Mouse (Mus musculus) heart, embryonic 11.5 days (tissue): ENCODE measurements around the gene Dus2. TPM values are rescaled to one million over a fixed set of nuclear protein-coding genes. Genes with fewer than 3 reads are reported as not detected.

ENCODE experiments used
- ATAC-seq: fragments of 200-750 bp; cut with Nextera tagmentation; replicated peaks from 2 replicates; pipeline ENCODE4 v1.8.0; 2017; ENCODE audit warnings: moderate library complexity; ENCODE audit not compliant: insufficient number of reproducible peaks, low FRiP score, low TSS enrichment
- H3K27ac ChIP-seq: fragments of 300-500 bp; sonication (generic); 2 replicates; pipeline ENCODE4 v1.5.1; 2014; ENCODE audit warnings: mild to moderate bottlenecking, low read depth, low read length
- H3K27me3 ChIP-seq: fragments of 300-500 bp; sonication (generic); 2 replicates; pipeline ENCODE4 v1.6.1; 2014; ENCODE audit warnings: mild to moderate bottlenecking, low read length, mixed read lengths; ENCODE audit not compliant: control insufficient read depth, insufficient read depth
- H3K36me3 ChIP-seq: fragments of 300-500 bp; sonication (generic); 2 replicates; pipeline ENCODE4 v1.6.1; 2014; ENCODE audit warnings: mild to moderate bottlenecking, low read length, moderate library complexity, mixed read lengths; ENCODE audit not compliant: control insufficient read depth, insufficient read depth
- H3K4me1 ChIP-seq: fragments of 300-500 bp; sonication (generic); 2 replicates; pipeline ENCODE4 v1.6.1; 2014; ENCODE audit warnings: low read length; ENCODE audit not compliant: control insufficient read depth, insufficient read depth
- H3K4me2 ChIP-seq: fragments of 300-500 bp; sonication (generic); 2 replicates; pipeline ENCODE4 v1.6.1; 2014; ENCODE audit warnings: mild to moderate bottlenecking, moderate library complexity
- H3K4me3 ChIP-seq: fragments of 300-500 bp; sonication (generic); 2 replicates; pipeline ENCODE4 v1.5.1; 2014; ENCODE audit warnings: low read depth, low read length
- H3K9ac ChIP-seq: fragments of 300-500 bp; sonication (generic); 2 replicates; pipeline ENCODE4 v1.6.1; 2014; ENCODE audit warnings: mild to moderate bottlenecking, low read depth, low read length, moderate library complexity
- H3K9me3 ChIP-seq: fragments of 300-500 bp; sonication (generic); replicated peaks from 2 replicates; pipeline ENCODE4 v1.6.1; 2016; ENCODE audit warnings: low read length; ENCODE audit not compliant: control insufficient read depth
- WGBS: fragments of 180-500 bp; shearing (Covaris S2); extraction: QIAGEN DNeasy Blood & Tissue Kit; methylation state at CpG from one replicate; pipeline ENCODE4 v1.1.7; 2014; ENCODE audit not compliant: insufficient replicate concordance; 5-methylcytosine and 5-hydroxymethylcytosine counted together
- polyA plus RNA-seq: library from polyadenylated mRNA; unstranded; fragments of >200 nt; fragmentation: Nextera tagmentation; extraction: Ambion mirVana; gene quantifications from 2 replicates; pipeline ENCODE4 v1.2.1, GENCODE M21; 2014

Gene Dus2
- polyA plus RNA-seq, 1 experiment from 2014 or later, result 18.8 TPM

DNA sequence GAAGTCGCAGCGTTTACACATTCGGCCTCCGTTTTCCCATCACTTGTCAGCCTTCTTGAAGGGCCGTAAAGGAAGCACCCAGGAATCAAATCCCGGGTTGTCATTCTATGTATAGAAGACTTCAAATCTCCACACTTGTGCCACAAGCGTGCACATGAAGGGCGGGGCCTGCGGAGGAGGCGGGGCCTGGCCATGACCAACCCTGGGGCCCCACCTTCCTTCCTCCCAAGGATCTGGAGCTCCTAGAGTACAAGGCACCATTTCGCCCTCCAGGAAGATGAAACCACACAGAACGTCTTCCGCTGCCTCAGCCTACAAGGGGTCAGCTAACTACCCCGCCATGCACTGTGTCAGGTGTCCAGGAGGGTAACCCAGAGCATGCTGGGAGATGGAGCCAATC lies 30.0 kb upstream of the Dus2 start:
- H3K4me2 ChIP-seq, result no peak overlapping the region
- H3K36me3 ChIP-seq, result peaks cover 6% of the 10 kb centered on the region; the same call in 1 of the 2 replicates
- H3K4me1 ChIP-seq, result peaks cover 31% of the 10 kb centered on the region
- WGBS, result 73% methylated on average over 14 of the region's 14 CpGs
- no peaks in the 10 kb centered on the region for H3K27me3 ChIP-seq
- no peak overlapping the region for H3K4me3 ChIP-seq
- no peak overlapping the region for H3K27ac ChIP-seq
- H3K9me3 ChIP-seq, result no peaks in the 10 kb centered on the region
- H3K9ac ChIP-seq, result no peak overlapping the region
- ATAC-seq, result no peak

DNA sequence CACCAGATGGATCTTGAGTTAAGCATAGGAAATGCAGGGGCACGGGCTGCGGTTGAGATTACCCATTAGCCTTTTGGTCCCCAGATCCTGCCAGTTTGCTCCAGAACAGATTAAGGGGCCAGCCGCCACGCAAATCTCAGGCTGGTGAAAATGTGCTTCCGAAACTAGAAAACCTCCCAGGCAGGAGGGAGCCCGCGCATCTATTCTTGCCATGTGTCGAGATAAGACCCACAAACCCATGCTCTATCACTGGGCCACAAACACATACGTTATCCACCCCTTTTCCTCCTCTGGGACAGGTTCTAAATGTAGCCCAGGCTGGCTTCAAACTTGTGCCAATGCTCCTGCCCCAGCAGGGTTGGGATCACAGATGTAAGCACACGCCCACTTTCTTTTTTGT lies 29.6 kb upstream of the Dus2 start:
- ATAC-seq, result no peak
- H3K4me3 ChIP-seq, result no peak overlapping the region
- H3K9ac ChIP-seq, result no peak overlapping the region
- H3K4me1 ChIP-seq, result peaks cover 32% of the 10 kb centered on the region
- H3K36me3 ChIP-seq, result peaks cover 6% of the 10 kb centered on the region; the same call in 1 of the 2 replicates
- H3K4me2 ChIP-seq, result no peak overlapping the region
- H3K27me3 ChIP-seq, result no peaks in the 10 kb centered on the region
- H3K9me3 ChIP-seq, result no peaks in the 10 kb centered on the region
- 65% methylated on average over 10 of the region's 10 CpGs for WGBS
- no peak overlapping the region for H3K27ac ChIP-seq

DNA sequence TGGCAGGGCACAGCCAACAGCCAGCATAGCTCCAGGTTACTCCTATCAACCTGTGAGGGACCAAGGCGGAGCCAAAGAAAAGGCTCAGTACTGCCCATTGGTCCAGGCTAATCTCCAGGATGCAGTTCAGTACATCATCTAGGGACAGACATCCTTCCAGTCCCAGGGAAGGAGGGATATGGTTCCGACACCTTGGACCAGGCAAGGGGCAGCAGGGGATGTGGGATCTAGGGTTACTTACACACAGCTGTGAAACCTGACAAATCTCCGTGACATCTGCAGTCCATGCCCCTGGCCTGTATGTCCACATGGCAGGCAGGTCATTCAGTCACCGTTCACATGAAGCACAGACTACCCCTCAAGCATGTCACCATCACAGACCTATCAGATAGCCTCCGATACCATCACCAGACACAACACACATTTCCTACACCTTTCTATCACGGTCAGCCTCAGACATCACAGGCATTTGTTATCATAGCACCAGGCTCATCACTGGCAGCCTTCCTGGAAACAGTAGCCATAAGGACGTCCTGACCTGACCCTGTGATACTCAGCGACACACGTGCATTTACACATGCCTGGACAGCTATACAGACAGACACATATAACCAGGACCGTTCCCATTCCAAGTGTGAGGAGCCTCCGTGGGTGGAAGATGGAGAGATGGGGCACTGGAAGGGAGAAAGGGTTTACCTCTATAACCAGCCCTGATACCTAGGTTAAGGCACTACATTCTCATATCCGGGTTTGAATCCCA lies 26.5 kb upstream of the Dus2 start:
- Histone ChIP-seq H3K27me3 (no peaks in the 10 kb centered on the region), H3K4me1 (peaks cover 37% of the 10 kb centered on the region), H3K27ac (peak overlapping the region; percentile 91; the same call in 1 of the 2 replicates), H3K4me3 (peak overlapping the region; percentile 84), H3K4me2 (peak overlapping the region; percentile 89), H3K36me3 (peaks cover 3% of the 10 kb centered on the region; the same call in 1 of the 2 replicates), H3K9ac (peak overlapping the region; percentile 88), H3K9me3 (no peaks in the 10 kb centered on the region)
- no peak for ATAC-seq
- WGBS, result 46% methylated on average over 12 of the region's 12 CpGs

DNA sequence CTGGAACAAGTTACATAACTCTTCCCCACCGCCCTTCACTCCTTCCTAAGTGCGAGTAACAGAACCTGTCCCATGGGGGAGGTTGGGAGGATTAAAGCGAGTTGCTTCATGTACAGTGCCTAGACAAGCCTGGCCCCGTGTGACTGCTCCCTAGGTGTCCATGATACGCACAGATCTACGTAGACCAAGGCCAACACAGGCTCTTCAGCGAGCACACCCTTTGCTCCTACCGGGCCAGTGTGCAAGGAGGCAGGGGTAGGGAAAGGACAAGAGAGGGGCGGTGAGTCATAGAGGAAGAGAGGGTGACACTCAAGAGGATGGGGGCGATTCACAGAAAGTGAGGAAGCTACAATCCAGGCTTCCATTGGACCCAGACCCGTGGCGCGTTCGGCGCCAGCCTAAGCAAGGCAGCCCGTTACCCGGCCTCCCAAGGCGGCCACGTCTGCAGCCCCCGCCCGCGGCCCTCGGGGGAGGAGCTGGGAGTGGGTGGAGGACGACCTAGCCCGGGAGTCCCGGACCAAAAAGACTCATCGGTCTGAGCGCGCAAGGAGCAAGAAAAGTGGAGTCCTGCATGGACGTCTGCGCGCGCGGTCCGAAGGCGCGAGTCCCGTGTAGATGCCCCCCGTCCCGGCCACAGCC lies 25.8 kb upstream of the Dus2 start:
- peak overlapping the region; percentile 91 for H3K27ac ChIP-seq
- H3K36me3 ChIP-seq, result no peaks in the 10 kb centered on the region
- peak; percentile 50 for ATAC-seq
- H3K9ac ChIP-seq, result peak overlapping the region; percentile 88
- H3K4me3 ChIP-seq, result peak overlapping the region; percentile 84
- H3K9me3 ChIP-seq, result no peaks in the 10 kb centered on the region
- H3K4me2 ChIP-seq, result peak overlapping the region; percentile 89
- no peaks in the 10 kb centered on the region for H3K27me3 ChIP-seq
- H3K4me1 ChIP-seq, result peaks cover 37% of the 10 kb centered on the region
- WGBS, result 1% methylated on average over 34 of the region's 40 CpGs

DNA sequence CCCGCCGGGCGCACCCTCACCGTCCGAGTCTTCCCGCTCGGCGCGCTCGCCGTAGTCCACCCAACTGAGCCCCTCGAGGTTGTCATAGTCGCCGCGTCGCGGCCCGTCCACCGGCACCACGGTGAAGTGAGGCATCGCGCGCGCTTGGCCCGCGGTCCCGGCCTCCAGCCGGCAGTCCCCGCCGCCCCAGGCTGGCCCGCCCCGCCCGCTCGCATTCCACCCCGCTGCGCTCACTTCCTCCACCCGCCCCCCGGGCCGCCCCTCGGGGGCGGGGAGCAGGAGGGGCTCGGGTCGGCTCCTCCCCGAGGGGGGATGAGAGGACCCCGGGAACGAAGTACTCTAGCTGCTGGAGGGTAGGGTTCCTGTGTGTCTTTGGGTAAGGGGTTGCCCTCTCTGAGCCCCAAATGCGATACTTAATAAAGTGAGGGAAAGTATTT lies 25.2 kb upstream of the Dus2 start, which contains the start of gene Slc12a4:
Gene Slc12a4 (minus strand): TSS at position 193 of the 437 bp plus-strand sequence.
- ATAC-seq, result peak; percentile 85
- H3K36me3 ChIP-seq, result no peaks in the 10 kb centered on the region
- H3K4me1 ChIP-seq, result peaks cover 37% of the 10 kb centered on the region
- H3K9ac ChIP-seq, result peak within 1 kb of the TSS; percentile 88
- H3K27ac ChIP-seq, result peak within 1 kb of the TSS; percentile 91
- no peaks in the 10 kb centered on the region for H3K27me3 ChIP-seq
- H3K4me3 ChIP-seq, result peak within 1 kb of the TSS; percentile 84
- WGBS, result under 1% methylated on average over 47 of the region's 47 CpGs
- peak within 1 kb of the TSS; percentile 89 for H3K4me2 ChIP-seq
- H3K9me3 ChIP-seq, result no peaks in the 10 kb centered on the region

DNA sequence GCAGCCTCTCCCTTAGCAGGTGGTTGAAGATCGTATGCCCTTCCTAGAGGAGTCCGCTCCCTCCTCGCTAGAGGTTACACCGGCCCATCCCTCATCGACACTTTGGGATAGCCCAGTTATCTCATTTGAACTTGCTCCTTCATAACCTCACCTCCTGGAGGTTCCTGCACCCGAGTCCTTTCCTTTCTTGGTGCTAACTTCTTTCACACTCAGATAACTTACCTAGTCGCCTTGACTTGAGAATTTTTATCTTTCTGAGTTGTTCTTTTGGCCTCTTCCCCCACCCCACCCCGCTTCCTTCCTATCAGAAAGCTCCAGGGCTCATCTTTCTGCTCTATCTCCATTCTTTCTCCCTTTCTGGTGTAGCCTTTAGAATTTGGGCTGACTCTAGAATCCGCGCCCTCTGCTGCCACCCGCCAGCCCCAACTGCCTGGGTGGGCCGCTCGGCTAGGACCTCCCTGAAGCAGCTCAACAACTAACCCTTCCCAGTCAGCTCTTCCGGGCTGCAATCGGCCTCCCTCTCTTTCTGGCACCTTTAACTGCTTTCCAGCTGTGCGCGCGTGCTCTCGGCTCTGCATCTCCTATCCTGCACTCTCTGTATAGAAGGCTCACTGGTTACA lies 24.3 kb upstream of the Dus2 start:
- Histone ChIP-seq H3K4me3 (peak overlapping the region; percentile 84), H3K27me3 (no peaks in the 10 kb centered on the region), H3K36me3 (no peaks in the 10 kb centered on the region), H3K9me3 (no peaks in the 10 kb centered on the region), H3K4me2 (peak overlapping the region; percentile 89), H3K27ac (peak overlapping the region; percentile 91), H3K9ac (peak overlapping the region; percentile 58; the same call in 1 of the 2 replicates), H3K4me1 (peaks cover 32% of the 10 kb centered on the region)
- WGBS, result 3% methylated on average over 19 of the region's 19 CpGs
- ATAC-seq, result peak; percentile 7; the same call in 1 of the 2 replicates

DNA sequence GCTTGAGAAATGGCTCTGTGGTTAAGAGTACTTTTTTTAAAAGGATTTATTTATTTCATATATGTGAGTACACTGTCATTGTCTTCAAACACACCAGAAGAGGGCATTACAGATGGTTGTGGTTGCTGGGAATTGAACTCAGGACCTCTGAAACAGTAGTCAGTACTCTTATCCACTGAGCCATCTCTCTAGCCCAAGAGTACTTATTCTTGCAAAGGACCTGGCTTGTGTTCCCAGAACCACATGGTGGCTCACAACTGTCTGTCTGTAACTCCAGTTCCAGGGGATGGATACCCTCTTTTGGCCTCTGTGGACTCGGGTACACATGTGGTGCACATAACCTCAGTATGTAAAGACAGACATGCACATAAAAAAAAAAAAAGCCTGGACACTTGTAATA lies 21.8 kb upstream of the Dus2 start:
- no peak for ATAC-seq
- no peak overlapping the region for H3K4me3 ChIP-seq
- no peaks in the 10 kb centered on the region for H3K9me3 ChIP-seq
- no peaks in the 10 kb centered on the region for H3K27me3 ChIP-seq
- H3K9ac ChIP-seq, result no peak overlapping the region
- H3K36me3 ChIP-seq, result no peaks in the 10 kb centered on the region
- H3K4me2 ChIP-seq, result no peak overlapping the region
- no peak overlapping the region for H3K27ac ChIP-seq
- WGBS, result 79% methylated on average over 1 of the region's 1 CpGs
- peaks cover 21% of the 10 kb centered on the region for H3K4me1 ChIP-seq

DNA sequence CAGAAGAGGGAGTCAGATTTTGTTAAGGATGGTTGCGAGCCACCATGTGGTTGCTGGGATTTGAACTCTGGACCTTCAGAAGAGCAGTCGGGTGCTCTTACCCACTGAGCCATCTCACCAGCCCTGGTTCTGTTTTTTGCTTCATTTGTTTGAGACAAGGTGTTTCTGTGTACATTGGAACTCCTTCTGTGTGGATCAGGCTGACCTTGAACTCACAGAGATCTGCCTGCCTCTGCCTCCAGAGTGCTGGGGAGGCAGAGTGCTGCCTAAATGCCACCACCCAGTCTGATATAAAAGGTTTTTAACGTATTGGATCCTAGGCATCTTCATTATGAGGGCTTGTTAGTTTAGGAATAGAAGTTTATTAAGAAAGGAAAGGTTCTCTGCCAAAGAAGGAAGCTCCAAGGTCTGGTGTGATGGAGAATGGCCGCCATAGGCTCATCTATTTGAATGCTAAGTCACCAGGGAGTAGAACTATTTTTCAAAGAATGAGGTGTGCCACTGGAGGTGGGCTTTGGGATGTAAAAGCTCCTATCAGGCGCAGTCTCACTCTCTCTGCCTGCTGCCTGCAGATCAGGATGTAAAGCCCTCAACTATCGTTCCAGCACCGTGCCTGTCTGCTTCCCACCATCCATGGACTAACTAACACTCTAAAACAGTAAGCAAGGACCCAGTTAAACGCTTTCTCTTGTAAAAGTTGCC lies 20.0 kb upstream of the Dus2 start:
- no peak overlapping the region for H3K4me3 ChIP-seq
- no peak overlapping the region for H3K27ac ChIP-seq
- 75% methylated on average over 8 of the region's 8 CpGs for WGBS
- ATAC-seq, result no peak
- no peaks in the 10 kb centered on the region for H3K27me3 ChIP-seq
- H3K36me3 ChIP-seq, result no peaks in the 10 kb centered on the region
- H3K9ac ChIP-seq, result no peak overlapping the region
- H3K4me1 ChIP-seq, result peaks cover 11% of the 10 kb centered on the region
- no peak overlapping the region for H3K4me2 ChIP-seq
- H3K9me3 ChIP-seq, result no peaks in the 10 kb centered on the region
